Mouse (Mus musculus): Measurements from ENCODE around the gene Sec24a. TPM values are rescaled to one million over a fixed set of nuclear protein-coding genes. Genes with fewer than 3 reads are reported as not detected.
"Not testable (repeated sequence)": the region's sequence is repeated elsewhere in the genome, so short reads cannot be mapped to it uniquely, and the experiment has no call there.

Gene Sec24a
- polyA plus RNA-seq, 1 experiment from 2014 or later: 15.8 TPM

GRCm38 (mm10) chr11:51673291-51673690 lies 90.1 kb downstream of the Sec24a start:
- no peak overlapping the region for H3K27ac ChIP-seq
- H3K9ac ChIP-seq: no peak overlapping the region
- H3K9me3 ChIP-seq: no peaks in the 10 kb centered on the region
- 84% methylated on average over 9 of the region's 9 CpGs for WGBS
- no peak overlapping the region for H3K4me2 ChIP-seq
- H3K36me3 ChIP-seq (replicated peaks): no peaks in the 10 kb centered on the region
- no peak overlapping the region for H3K4me3 ChIP-seq
- H3K4me1 ChIP-seq: no peaks in the 10 kb centered on the region
- no peak for ATAC-seq (replicated peaks)
- no peaks in the 10 kb centered on the region for H3K27me3 ChIP-seq (replicated peaks)

GRCm38 (mm10) chr11:51671376-51671775 lies 92.1 kb downstream of the Sec24a start:
- Histone ChIP-seq H3K4me3 (no peak overlapping the region), H3K27me3 (replicated peaks) (no peaks in the 10 kb centered on the region), H3K4me2 (no peak overlapping the region), H3K36me3 (replicated peaks) (no peaks in the 10 kb centered on the region), H3K27ac (no peak overlapping the region), H3K4me1 (no peaks in the 10 kb centered on the region), H3K9ac (no peak overlapping the region), H3K9me3 (no peaks in the 10 kb centered on the region)
- no peak for ATAC-seq (replicated peaks)
- 75% methylated on average over 2 of the region's 2 CpGs for WGBS

- H3K4me2 ChIP-seq: no peak overlapping the region
- no peaks in the 10 kb centered on the region for H3K9me3 ChIP-seq
- no peaks in the 10 kb centered on the region for H3K4me1 ChIP-seq
- ATAC-seq (replicated peaks): no peak
- H3K27me3 ChIP-seq (replicated peaks): no peaks in the 10 kb centered on the region
- H3K36me3 ChIP-seq (replicated peaks): no peaks in the 10 kb centered on the region
- no peak overlapping the region for H3K4me3 ChIP-seq
- no peak overlapping the region for H3K27ac ChIP-seq
- H3K9ac ChIP-seq: no peak overlapping the region
- 93% methylated on average over 7 of the region's 7 CpGs for WGBS
Observed at GRCm38 (mm10) chr11:51670846-51671245, 92.6 kb downstream of the Sec24a start.

- ATAC-seq (replicated peaks); H3K4me3 ChIP-seq; H3K9me3 ChIP-seq; H3K27ac ChIP-seq; H3K4me2 ChIP-seq; H3K4me1 ChIP-seq; H3K9ac ChIP-seq; H3K36me3 ChIP-seq (replicated peaks); H3K27me3 ChIP-seq (replicated peaks): not testable (repeated sequence)
- 95% methylated on average over 7 of the region's 7 CpGs for WGBS
Observed at GRCm38 (mm10) chr11:51664747-51665146, 98.7 kb downstream of the Sec24a start.

- Histone ChIP-seq H3K4me3 (no peak overlapping the region), H3K4me1 (no peaks in the 10 kb centered on the region), H3K27me3 (replicated peaks) (no peaks in the 10 kb centered on the region), H3K27ac (no peak overlapping the region), H3K9ac (no peak overlapping the region), H3K36me3 (replicated peaks) (no peaks in the 10 kb centered on the region), H3K9me3 (no peaks in the 10 kb centered on the region), H3K4me2 (no peak overlapping the region)
- WGBS: 76% methylated on average over 7 of the region's 7 CpGs
- ATAC-seq (replicated peaks): no peak
Observed at GRCm38 (mm10) chr11:51662632-51663031, 100.8 kb downstream of the Sec24a start.

- Histone ChIP-seq H3K4me1 (no peaks in the 10 kb centered on the region), H3K4me2 (no peak overlapping the region), H3K27me3 (replicated peaks) (no peaks in the 10 kb centered on the region), H3K27ac (no peak overlapping the region), H3K4me3 (no peak overlapping the region), H3K36me3 (replicated peaks) (no peaks in the 10 kb centered on the region), H3K9me3 (no peaks in the 10 kb centered on the region), H3K9ac (no peak overlapping the region)
- ATAC-seq (replicated peaks): no peak
- 75% methylated on average over 16 of the region's 16 CpGs for WGBS
Observed at GRCm38 (mm10) chr11:51661867-51662365, 101.5 kb downstream of the Sec24a start.

- no peak overlapping the region for H3K27ac ChIP-seq
- ATAC-seq (replicated peaks): no peak
Observed at GRCm38 (mm10) chr11:51658705-51659104, 104.7 kb downstream of the Sec24a start.

GRCm38 (mm10) chr11:51658291-51658690 lies 105.1 kb downstream of the Sec24a start:
- Histone ChIP-seq H3K27ac (no peak overlapping the region), H3K36me3 (replicated peaks) (no peaks in the 10 kb centered on the region), H3K4me1 (no peaks in the 10 kb centered on the region), H3K9me3 (no peaks in the 10 kb centered on the region), H3K27me3 (replicated peaks) (no peaks in the 10 kb centered on the region), H3K4me3 (no peak overlapping the region), H3K4me2 (no peak overlapping the region), H3K9ac (no peak overlapping the region)
- ATAC-seq (replicated peaks): no peak
- 67% methylated on average over 7 of the region's 7 CpGs for WGBS

More at GRCm38 (mm10) chr11:51658705-51659104, 104.7 kb downstream of the Sec24a start:
- H3K9me3 ChIP-seq: no peaks in the 10 kb centered on the region
- H3K9ac ChIP-seq: no peak overlapping the region
- no peaks in the 10 kb centered on the region for H3K36me3 ChIP-seq (replicated peaks)
- no peak overlapping the region for H3K4me3 ChIP-seq
- no peaks in the 10 kb centered on the region for H3K4me1 ChIP-seq
- WGBS: 77% methylated on average over 6 of the region's 6 CpGs
- no peaks in the 10 kb centered on the region for H3K27me3 ChIP-seq (replicated peaks)
- H3K4me2 ChIP-seq: no peak overlapping the region

DNA sequence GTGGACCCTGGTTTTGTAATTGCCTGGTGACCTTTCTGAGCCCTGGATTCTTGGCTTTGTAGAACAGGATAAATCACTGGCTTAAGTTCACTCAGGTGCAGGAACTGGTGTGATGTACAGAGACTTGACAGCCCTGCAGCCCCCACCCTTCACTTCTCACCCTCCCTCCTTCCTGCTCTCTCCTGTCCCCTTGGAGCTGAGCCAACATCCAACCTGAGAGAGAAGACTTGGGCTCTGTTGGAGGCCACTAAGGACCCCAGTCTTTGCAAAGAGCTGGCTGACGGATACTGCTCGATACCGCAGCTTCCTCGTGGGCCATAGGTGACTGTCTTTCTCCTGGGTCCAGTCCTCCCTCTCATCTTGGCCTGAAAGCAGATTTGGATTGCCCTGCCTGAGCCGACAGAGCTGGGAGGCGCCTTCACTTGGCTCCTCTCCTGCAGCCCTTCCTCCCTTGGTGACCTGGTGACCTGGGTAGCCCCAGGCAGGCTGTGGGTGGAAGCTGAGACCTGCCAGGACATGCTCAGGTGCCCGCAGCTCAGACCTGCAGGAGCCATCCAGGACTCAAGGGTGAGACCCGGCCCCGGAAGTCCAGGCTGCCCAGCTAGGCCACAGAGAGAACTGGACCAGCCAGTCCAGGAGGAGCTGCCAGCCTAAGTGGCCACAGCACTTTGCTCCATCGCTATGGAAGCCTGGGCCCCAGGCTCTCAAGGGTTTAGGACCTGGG lies 106.5 kb downstream of the Sec24a start:
- no peak overlapping the region for H3K9ac ChIP-seq
- H3K27me3 ChIP-seq (replicated peaks): no peaks in the 10 kb centered on the region
- 84% methylated on average over 10 of the region's 10 CpGs for WGBS
- no peak overlapping the region for H3K4me3 ChIP-seq
- H3K9me3 ChIP-seq: no peaks in the 10 kb centered on the region
- H3K4me2 ChIP-seq: no peak overlapping the region
- no peaks in the 10 kb centered on the region for H3K36me3 ChIP-seq (replicated peaks)
- H3K4me1 ChIP-seq: no peaks in the 10 kb centered on the region
- no peak for ATAC-seq (replicated peaks)
- H3K27ac ChIP-seq: no peak overlapping the region

DNA sequence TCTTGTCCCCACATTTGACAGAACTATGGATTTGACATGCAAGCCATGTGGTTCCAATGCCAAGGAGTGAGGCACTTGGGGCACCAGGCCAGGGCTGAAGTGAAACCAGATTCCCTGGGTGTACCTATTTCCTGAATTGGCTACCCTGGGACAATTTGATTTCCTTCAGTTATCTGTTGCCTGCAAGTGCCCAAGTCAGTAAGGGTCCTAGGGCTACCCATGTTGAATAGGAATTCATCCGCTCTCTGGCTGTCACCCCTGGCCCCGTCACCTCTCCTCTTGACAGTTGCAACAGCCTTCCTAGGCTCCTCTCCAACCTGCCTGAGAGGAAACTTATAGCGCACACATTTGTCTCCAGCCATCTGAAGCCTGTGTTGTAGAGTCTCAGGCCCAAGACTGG lies 108.5 kb downstream of the Sec24a start:
- Histone ChIP-seq H3K36me3 (replicated peaks) (no peaks in the 10 kb centered on the region), H3K27me3 (replicated peaks) (peaks cover 4% of the 10 kb centered on the region; the same call in 1 of the 2 replicates), H3K4me3 (no peak overlapping the region), H3K27ac (no peak overlapping the region), H3K9ac (no peak overlapping the region), H3K4me1 (peaks cover 11% of the 10 kb centered on the region), H3K9me3 (no peaks in the 10 kb centered on the region), H3K4me2 (no peak overlapping the region)
- 92% methylated on average over 3 of the region's 3 CpGs for WGBS
- ATAC-seq (replicated peaks): no peak

- Histone ChIP-seq H3K36me3 (replicated peaks) (no peaks in the 10 kb centered on the region), H3K4me3 (no peak overlapping the region), H3K27me3 (replicated peaks) (peaks cover 14% of the 10 kb centered on the region), H3K9ac (no peak overlapping the region), H3K4me1 (peaks cover 23% of the 10 kb centered on the region), H3K9me3 (no peaks in the 10 kb centered on the region), H3K4me2 (no peak overlapping the region), H3K27ac (no peak overlapping the region)
- 94% methylated on average over 6 of the region's 6 CpGs for WGBS
- no peak for ATAC-seq (replicated peaks)
Observed at GRCm38 (mm10) chr11:51653736-51654135, 109.7 kb downstream of the Sec24a start.

GRCm38 (mm10) chr11:51652889-51653418 lies 110.5 kb downstream of the Sec24a start:
- Histone ChIP-seq H3K4me2 (no peak overlapping the region), H3K9me3 (no peaks in the 10 kb centered on the region), H3K9ac (no peak overlapping the region), H3K4me3 (no peak overlapping the region), H3K4me1 (peaks cover 26% of the 10 kb centered on the region), H3K27ac (no peak overlapping the region), H3K27me3 (replicated peaks) (peaks cover 14% of the 10 kb centered on the region), H3K36me3 (replicated peaks) (no peaks in the 10 kb centered on the region)
- no peak for ATAC-seq (replicated peaks)
- 89% methylated on average over 4 of the region's 4 CpGs for WGBS
